Mouse (Mus musculus) CD4-positive naive resting alpha-beta T cell, adult 76 days (primary cell): ENCODE measurements around the gene Mtmr14. TPM values are rescaled to one million over a fixed set of nuclear protein-coding genes. Genes with fewer than 3 reads are reported as not detected.

Source experiments
- total RNA-seq: library from RNA; stranded (reverse); gene quantifications from one replicate; pipeline ENCODE4 v1.2.4, GENCODE M21; 2023

Gene Mtmr14
- total RNA-seq, result 42.4 TPM

GRCm38 (mm10) chr6:113237542-113238270 is at the start of gene Mtmr14:
TSS of gene Mtmr14 (plus strand) at chr6:113237843.

GRCm38 (mm10) chr6:113194841-113195595 is 42.6 kb upstream of the Mtmr14 start, which contains the start of gene Lhfpl4:
TSS of gene Lhfpl4 (minus strand) at chr6:113195384.

GRCm38 (mm10) chr6:113282101-113282802 is 44.6 kb downstream of the Mtmr14 start, which contains the start of gene Cpne9:
TSS of gene Cpne9 (plus strand) at chr6:113282307.

GRCm38 (mm10) chr6:113306986-113307349 is 69.3 kb downstream of the Mtmr14 start, which contains the start of gene Brpf1:
TSS of gene Brpf1 (plus strand) at chr6:113307137.

GRCm38 (mm10) chr6:113326533-113327315 is 89.1 kb downstream of the Mtmr14 start, which contains the start of gene Ogg1:
TSS of gene Ogg1 (plus strand) at chr6:113326972.

Other genes starting within 250 kb of the Mtmr14 start
- 47.6 TPM for gene Thumpd3, start 191.6 kb upstream of the Mtmr14 start, total RNA-seq
- gene Setd5, start 160.5 kb upstream of the Mtmr14 start, total RNA-seq, result 108 TPM
- gene Lhfpl4, start 42.5 kb upstream of the Mtmr14 start, total RNA-seq, result 0.41 TPM
- 1.3 TPM for gene Cpne9, start 44.5 kb downstream of the Mtmr14 start, total RNA-seq
- gene Brpf1, start 69.3 kb downstream of the Mtmr14 start, total RNA-seq, result 79.0 TPM
- gene Ogg1, start 89.1 kb downstream of the Mtmr14 start, total RNA-seq, result 10.7 TPM
- gene Camk1, start 106.1 kb downstream of the Mtmr14 start, total RNA-seq, result 1.2 TPM
- 25.2 TPM for gene Tada3, start 140.0 kb downstream of the Mtmr14 start, total RNA-seq
- gene Arpc4, start 140.3 kb downstream of the Mtmr14 start, total RNA-seq, result 224 TPM
- gene Ttll3, start 151.4 kb downstream of the Mtmr14 start, total RNA-seq, result 51.7 TPM
- 10.7 TPM for gene Rpusd3, start 181.5 kb downstream of the Mtmr14 start, total RNA-seq
- not detected for gene Cidec, start 197.9 kb downstream of the Mtmr14 start, total RNA-seq
- 13.5 TPM for gene Jagn1, start 204.7 kb downstream of the Mtmr14 start, total RNA-seq
- 0.79 TPM for gene Il17re, start 220.6 kb downstream of the Mtmr14 start, total RNA-seq
- gene Il17rc, start 233.6 kb downstream of the Mtmr14 start, total RNA-seq, result not detected
- 9.9 TPM for gene Creld1, start 245.5 kb downstream of the Mtmr14 start, total RNA-seq